Mouse (Mus musculus) heart, adult 2 months (tissue): ENCODE measurements around the gene Mrps12. TPM values are rescaled to one million over a fixed set of nuclear protein-coding genes. Genes with fewer than 3 reads are reported as not detected.
A peak's percentile ranks its signal among the peaks of the same experiment; 100 is the strongest.

ENCODE experiments used
- DNase-seq, 2 experiments: peaks; one replicate each; pipeline ENCODE4 v3.0.0; 2021
- H3K27ac ChIP-seq: fragments of 200-600 bp; 2 replicates; pipeline ENCODE4 v1.8.1; 2022
- H3K27me3 ChIP-seq: fragments of 200-500 bp; 2 replicates; pipeline ENCODE4 v1.6.1; 2012; ENCODE audit warnings: mild to moderate bottlenecking, low read length, inconsistent platforms, mixed read lengths; ENCODE audit not compliant: control insufficient read depth, insufficient read depth
- H3K36me3 ChIP-seq: fragments of 200-500 bp; 2 replicates; pipeline ENCODE4 v1.6.1; 2012; ENCODE audit warnings: low read length, inconsistent platforms; ENCODE audit not compliant: control insufficient read depth, insufficient read depth
- H3K4me1 ChIP-seq: fragments of 200-500 bp; 2 replicates; pipeline ENCODE4 v1.6.1; 2011; ENCODE audit warnings: low read length; ENCODE audit not compliant: control insufficient read depth, insufficient read depth
- H3K4me3 ChIP-seq: fragments of 200-600 bp; 2 replicates; pipeline ENCODE4 v1.8.1; 2022
- H3K79me2 ChIP-seq: fragments of 200-500 bp; replicated peaks from 2 replicates; pipeline ENCODE4 v1.6.1; 2012; ENCODE audit warnings: mild to moderate bottlenecking, inconsistent platforms, low read length, moderate library complexity, mixed read lengths; ENCODE audit not compliant: control insufficient read depth, insufficient read depth
- H3K9ac ChIP-seq: fragments of 200-500 bp; 2 replicates; pipeline ENCODE4 v1.6.1; 2012; ENCODE audit warnings: low read depth, mild to moderate bottlenecking, control low read depth, inconsistent platforms, low read length, mixed read lengths
- CTCF ChIP-seq: fragments of 200-600 bp; IDR thresholded peaks from 2 replicates; pipeline ENCODE4 v1.8.1; 2022; ENCODE audit warnings: antibody characterized with exemption, mild to moderate bottlenecking, moderate library complexity
- EP300 ChIP-seq: fragments of 200-500 bp; IDR thresholded peaks from 2 replicates; pipeline ENCODE4 v1.6.1; 2011; ENCODE audit warnings: low read depth, low read length, control low read depth; ENCODE audit not compliant: insufficient read depth
- POLR2A ChIP-seq: fragments of 200-500 bp; IDR thresholded peaks from 2 replicates; pipeline ENCODE4 v1.6.1; 2011; ENCODE audit warnings: mild to moderate bottlenecking, low read depth, low read length, control low read depth; ENCODE audit not compliant: insufficient read depth
- WGBS: fragments of 180-500 bp; shearing (Covaris S2); methylation state at CpG from one replicate; pipeline ENCODE4 v1.1.7; 2018; 5-methylcytosine and 5-hydroxymethylcytosine counted together
- intact Hi-C: fragments of 180-260 bp; cut with DNase I; formaldehyde crosslinking; loops from one replicate; pipeline ENCODE4 v1.15.1; 2025
- polyA plus RNA-seq: library from polyadenylated mRNA; depleted of rRNA; stranded (reverse); fragments of >200 nt; gene quantifications from 2 replicates; pipeline ENCODE4 v1.2.3, GENCODE M21; 2012
- total RNA-seq, 2 experiments: library from RNA; stranded (reverse); gene quantifications; 2 replicates each; pipeline ENCODE4 v1.2.3; 2021

Gene Mrps12
- total and polyA plus RNA-seq, 3 experiments: 47.8 to 57.3 (median 51.9) TPM

DNA sequence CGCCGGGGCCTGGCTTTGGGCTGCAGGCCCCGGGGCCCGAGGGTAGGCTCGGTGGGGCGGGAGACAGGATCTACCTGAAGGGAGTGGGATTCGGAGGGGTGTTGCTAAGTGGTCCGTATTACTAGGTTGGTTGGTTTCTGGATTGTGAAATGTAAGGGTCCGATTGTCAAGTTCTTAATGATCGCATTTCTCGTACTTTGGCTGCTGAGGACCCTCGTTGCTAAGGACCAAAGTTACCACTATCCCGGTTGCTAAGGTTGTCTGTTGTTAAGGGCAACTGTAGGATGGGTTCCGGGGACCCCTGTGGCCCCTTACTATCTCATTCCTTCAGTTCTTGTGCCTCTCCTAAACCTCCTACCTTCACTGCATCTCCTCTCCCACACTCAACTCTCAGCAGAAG is 25.3 kb upstream of the Mrps12 start:
- Histone ChIP-seq H3K4me1 (peaks cover 5% of the 10 kb centered on the region), H3K9ac (peak overlapping the region; percentile 80), H3K27ac (peak overlapping the region; percentile 88), H3K36me3 (no peaks in the 10 kb centered on the region), H3K4me3 (peak overlapping the region; percentile 55), H3K79me2 (peaks cover 4% of the 10 kb centered on the region), H3K27me3 (no peaks in the 10 kb centered on the region)
- TF ChIP-seq POLR2A: no peak
- TF ChIP-seq EP300: no peak
- TF ChIP-seq CTCF: no peak
- DNase-seq: no peak
- intact Hi-C loops: loop anchor here (2.0 to 5.0 kb wide), 2 partner anchors 215 to 754 kb away; partner anchors contain the start of genes Eif3k and Map4k1
- WGBS: 4% methylated on average over 14 of the region's 14 CpGs

DNA sequence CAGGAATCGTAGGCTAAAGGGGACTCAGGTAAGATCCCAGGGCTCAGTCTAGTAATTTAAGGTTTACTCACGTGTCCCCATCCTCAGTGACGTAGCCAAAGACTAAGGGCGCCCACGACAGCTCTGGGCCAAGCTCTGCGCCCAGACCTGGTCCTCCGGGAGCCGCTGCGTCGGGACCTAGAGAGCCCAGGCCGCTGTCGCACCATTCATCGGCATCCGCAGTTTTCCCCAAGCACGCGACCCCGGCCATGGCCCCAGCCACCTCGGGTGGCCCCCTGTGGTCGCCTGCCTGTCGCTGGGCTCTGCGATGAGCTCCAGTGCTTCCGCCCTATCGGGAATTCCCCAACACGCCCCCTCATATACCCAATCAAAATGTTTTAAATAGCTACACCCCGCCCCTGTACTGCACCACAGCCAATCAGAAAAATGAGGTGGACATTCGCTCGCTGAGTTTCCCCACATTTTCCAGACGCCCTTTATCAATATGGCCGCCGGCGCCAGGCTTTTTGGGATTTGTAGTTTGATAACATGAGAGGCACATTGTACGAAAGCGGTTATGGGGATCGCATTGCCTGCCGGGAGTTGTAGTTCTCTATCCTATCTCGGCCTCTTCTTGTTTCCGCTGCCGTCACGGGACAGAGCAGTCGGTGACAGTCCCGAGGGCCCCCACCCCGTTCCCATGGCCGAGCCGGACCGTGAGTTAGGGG is 24.7 kb upstream of the Mrps12 start, which contains the start of gene Sirt2:
Sirt2 (plus strand) TSS at position 563 of the 707 bp plus-strand sequence.
- H3K27ac ChIP-seq: peak within 1 kb of the TSS; percentile 88
- WGBS: under 1% methylated on average over 45 of the region's 45 CpGs
- intact Hi-C loops: loop anchor here (2.0 to 5.0 kb wide), 2 partner anchors 216 to 754 kb away; partner anchors contain the start of genes Eif3k and Map4k1

DNA sequence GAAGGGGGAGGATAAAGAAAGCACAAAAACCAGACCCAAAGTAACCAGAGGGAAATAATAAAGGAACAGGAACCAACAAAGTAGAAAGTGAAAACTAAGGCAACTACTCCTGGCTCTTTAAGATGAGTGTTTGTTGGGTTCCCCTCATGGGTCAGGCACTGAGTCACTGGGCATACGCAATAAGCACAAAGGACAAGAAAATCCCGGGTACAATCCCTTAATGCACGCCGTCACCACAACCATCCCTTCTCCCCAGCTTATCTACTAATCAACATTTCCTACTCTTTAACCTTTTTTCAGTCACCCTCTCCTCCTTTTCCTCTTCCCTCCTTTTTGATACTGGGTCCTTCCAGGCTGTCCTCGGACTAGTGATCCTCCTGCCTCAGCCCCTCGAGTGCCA is 23.6 kb upstream of the Mrps12 start:
- TF ChIP-seq POLR2A: no peak
- TF ChIP-seq EP300: no peak
- no peak for TF ChIP-seq CTCF
- Histone ChIP-seq H3K4me3 (no peak overlapping the region), H3K4me1 (peaks cover 5% of the 10 kb centered on the region), H3K27me3 (no peaks in the 10 kb centered on the region), H3K27ac (no peak overlapping the region), H3K9ac (no peak overlapping the region), H3K36me3 (no peaks in the 10 kb centered on the region), H3K79me2 (peaks cover 4% of the 10 kb centered on the region)
- no peak for DNase-seq
- intact Hi-C loops: loop anchor here (5.0 kb wide), 1 partner anchor 217 kb away; the partner anchor contains the start of genes Eif3k and Map4k1
- WGBS: 68% methylated on average over 6 of the region's 6 CpGs

More for the DNA sequence above, 24.7 kb upstream of the Mrps12 start, which contains the start of gene Sirt2:
- peaks cover 5% of the 10 kb centered on the region for H3K4me1 ChIP-seq
- peak within 1 kb of the TSS; percentile 80 for H3K9ac ChIP-seq
- peak within 1 kb of the TSS; percentile 89 for H3K4me3 ChIP-seq
- peaks cover 4% of the 10 kb centered on the region for H3K79me2 ChIP-seq
- TF ChIP-seq EP300 (peak; percentile 73), CTCF (peak; percentile 37), POLR2A (peak; percentile 43)
- peak; percentile 93 to 99 for DNase-seq
- H3K36me3 ChIP-seq: no peaks in the 10 kb centered on the region
- no peaks in the 10 kb centered on the region for H3K27me3 ChIP-seq

DNA sequence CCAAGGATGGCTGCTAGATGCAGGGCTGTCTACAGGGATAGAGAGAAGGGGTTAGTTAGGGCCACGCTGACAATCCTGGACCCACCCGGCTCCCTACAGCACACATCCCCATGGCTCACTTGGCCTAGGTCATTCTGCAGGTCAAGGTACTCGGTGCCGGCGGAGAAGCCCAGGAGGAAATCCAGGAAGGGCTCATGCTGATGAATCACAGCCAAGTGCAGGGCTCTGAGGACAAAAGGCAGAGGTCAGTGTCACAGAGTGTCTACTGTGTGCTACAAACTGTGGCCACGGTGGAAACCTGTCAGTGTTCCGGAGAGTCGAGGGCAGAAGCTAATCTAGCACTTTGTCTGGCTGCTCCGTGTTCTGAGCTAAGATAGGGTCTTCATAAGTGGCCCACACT is 20.3 kb upstream of the Mrps12 start:
- intact Hi-C loops: no loop called here
- 75% methylated on average over 9 of the region's 9 CpGs for WGBS

DNA sequence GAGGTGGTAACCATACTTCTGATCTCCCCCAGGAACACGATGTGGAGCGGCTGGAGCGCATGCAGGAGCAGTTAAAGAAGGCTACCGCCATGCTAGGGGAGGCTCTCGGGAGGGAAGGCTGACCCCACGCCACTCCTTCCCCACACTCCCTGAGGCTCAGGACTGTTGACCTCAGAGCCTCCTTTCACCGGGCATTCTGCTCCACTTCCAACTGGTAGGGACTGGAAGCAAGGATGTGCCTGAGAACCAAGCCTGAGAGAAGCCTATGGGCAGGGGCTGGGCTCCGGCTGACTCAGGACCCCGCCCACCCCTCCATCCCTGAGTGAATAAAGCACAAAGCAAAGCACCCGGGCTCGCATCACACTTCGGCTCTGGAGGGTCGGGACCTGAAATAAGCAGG is 17.0 kb upstream of the Mrps12 start:
- intact Hi-C loops: no loop called here
- Histone ChIP-seq H3K4me3 (no peak overlapping the region), H3K4me1 (no peaks in the 10 kb centered on the region), H3K9ac (no peak overlapping the region), H3K27me3 (no peaks in the 10 kb centered on the region; the same call in 1 of the 2 replicates), H3K27ac (no peak overlapping the region), H3K36me3 (no peaks in the 10 kb centered on the region), H3K79me2 (no peaks in the 10 kb centered on the region)
- TF ChIP-seq POLR2A (no peak), EP300 (no peak), CTCF (no peak)
- WGBS: 83% methylated on average over 13 of the region's 13 CpGs
- DNase-seq: no peak

More for the DNA sequence above, 20.3 kb upstream of the Mrps12 start:
- no peak for TF ChIP-seq CTCF
- Histone ChIP-seq H3K27ac (no peak overlapping the region), H3K36me3 (no peaks in the 10 kb centered on the region), H3K4me1 (peaks cover 4% of the 10 kb centered on the region), H3K79me2 (peaks cover under 1% of the 10 kb centered on the region), H3K9ac (no peak overlapping the region), H3K27me3 (no peaks in the 10 kb centered on the region), H3K4me3 (no peak overlapping the region)
- DNase-seq: no peak

DNA sequence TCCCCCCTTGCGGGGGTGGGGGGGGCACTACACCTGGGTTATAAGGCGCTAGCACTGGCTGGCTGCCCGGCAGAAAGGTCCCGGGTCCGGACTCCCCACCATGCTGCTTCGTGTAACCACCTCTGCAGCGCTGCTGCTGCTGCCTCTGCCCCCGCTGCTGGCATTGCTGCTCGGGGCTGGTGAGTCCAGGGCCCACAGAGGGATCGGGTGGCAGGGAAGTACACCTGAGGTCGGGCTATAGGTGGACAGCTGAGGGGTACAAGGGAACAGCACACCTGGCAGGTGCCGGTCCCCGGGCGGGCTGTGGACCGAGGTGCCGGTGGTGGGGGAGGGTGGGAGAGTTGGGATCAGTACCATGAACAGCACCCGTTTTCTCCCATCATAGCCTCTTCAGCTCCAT is 14.5 kb upstream of the Mrps12 start, which contains the start of gene Ccer2:
Ccer2 (plus strand) TSS at position 96 of the 400 bp plus-strand sequence.
- no peak for DNase-seq
- Histone ChIP-seq H3K27me3 (no peaks in the 10 kb centered on the region; the same call in 1 of the 2 replicates), H3K9ac (no peak within 1 kb of the TSS), H3K27ac (no peak within 1 kb of the TSS), H3K4me3 (no peak within 1 kb of the TSS), H3K36me3 (no peaks in the 10 kb centered on the region), H3K79me2 (no peaks in the 10 kb centered on the region), H3K4me1 (no peaks in the 10 kb centered on the region)
- intact Hi-C loops: no loop called here
- no peak for TF ChIP-seq POLR2A
- no peak for TF ChIP-seq CTCF
- no peak for TF ChIP-seq EP300
- 5% methylated on average over 17 of the region's 17 CpGs for WGBS
